Mouse (Mus musculus): ENCODE measurements around the gene Cemip.
A peak's percentile ranks its signal among the peaks of the same experiment; 100 is the strongest.

Gene Cemip

GRCm38 (mm10) chr7:84029120-84029771 lies 57.1 kb downstream of the Cemip start:
- no peak for DNase-seq (ENCODE audit: low spot score in 2 of 2)

- no peak for DNase-seq (ENCODE audit: low spot score in 2 of 2)
Observed at GRCm38 (mm10) chr7:84028368-84028767, 57.9 kb downstream of the Cemip start.

- DNase-seq (ENCODE audit: low spot score in 2 of 2), result no peak
Observed at GRCm38 (mm10) chr7:84026950-84027585, 59.2 kb downstream of the Cemip start.

GRCm38 (mm10) chr7:84026090-84026489 lies 60.2 kb downstream of the Cemip start:
- no peak for DNase-seq (ENCODE audit: low spot score in 2 of 2)

- no peak for DNase-seq (ENCODE audit: low spot score in 2 of 2)
Observed at GRCm38 (mm10) chr7:84023466-84023865, 62.8 kb downstream of the Cemip start.

- DNase-seq (ENCODE audit: low spot score in 2 of 2), result no peak
Observed at GRCm38 (mm10) chr7:84022462-84022861, 63.8 kb downstream of the Cemip start.

GRCm38 (mm10) chr7:84019381-84019780 lies 66.9 kb downstream of the Cemip start:
- DNase-seq (ENCODE audit: low spot score in 2 of 2), result no peak

GRCm38 (mm10) chr7:84018291-84019266 lies 67.7 kb downstream of the Cemip start:
- DNase-seq (ENCODE audit: low spot score in 2 of 2), result no peak

- DNase-seq (ENCODE audit: low spot score in 2 of 2), result no peak
Observed at GRCm38 (mm10) chr7:84015050-84015449, 71.3 kb downstream of the Cemip start.

GRCm38 (mm10) chr7:84013656-84014055 lies 72.6 kb downstream of the Cemip start:
- DNase-seq (ENCODE audit: low spot score in 2 of 2), result no peak

- DNase-seq (ENCODE audit: low spot score in 2 of 2), result no peak
Observed at GRCm38 (mm10) chr7:84004357-84004756, 81.9 kb downstream of the Cemip start.

- DNase-seq (ENCODE audit: low spot score in 2 of 2), result peak in 1 of 2 experiments; percentile 18
Observed at GRCm38 (mm10) chr7:84001516-84001915, 84.8 kb downstream of the Cemip start.

- no peak for DNase-seq (ENCODE audit: low spot score in 2 of 2)
Observed at GRCm38 (mm10) chr7:84000671-84001070, 85.6 kb downstream of the Cemip start.

- no peak for DNase-seq (ENCODE audit: low spot score in 2 of 2)
Observed at GRCm38 (mm10) chr7:83999647-84000046, 86.7 kb downstream of the Cemip start.

- DNase-seq (ENCODE audit: low spot score in 2 of 2), result no peak
Observed at GRCm38 (mm10) chr7:83994348-83994747, 92.0 kb downstream of the Cemip start.

- DNase-seq (ENCODE audit: low spot score in 2 of 2), result no peak
Observed at GRCm38 (mm10) chr7:83989294-83989693, 97.0 kb downstream of the Cemip start.

GRCm38 (mm10) chr7:83985751-83986150 lies 100.6 kb downstream of the Cemip start:
- DNase-seq (ENCODE audit: low spot score in 2 of 2), result no peak

GRCm38 (mm10) chr7:83982566-83982965 lies 103.7 kb downstream of the Cemip start:
- no peak for DNase-seq (ENCODE audit: low spot score in 2 of 2)

GRCm38 (mm10) chr7:83978945-83979536 lies 107.3 kb downstream of the Cemip start:
- no peak for DNase-seq (ENCODE audit: low spot score in 2 of 2)

- no peak for DNase-seq (ENCODE audit: low spot score in 2 of 2)
Observed at GRCm38 (mm10) chr7:83978410-83978809, 107.9 kb downstream of the Cemip start.

- no peak for DNase-seq (ENCODE audit: low spot score in 2 of 2)
Observed at GRCm38 (mm10) chr7:83976413-83976958, 109.8 kb downstream of the Cemip start.

- no peak for DNase-seq (ENCODE audit: low spot score in 2 of 2)
Observed at GRCm38 (mm10) chr7:83975283-83975682, 111.0 kb downstream of the Cemip start.

Data from frontal cortex, postnatal 14 days (tissue).